Comparison of ENCODE assay signal across 8 mouse cellular contexts in the genomic region with DNA sequence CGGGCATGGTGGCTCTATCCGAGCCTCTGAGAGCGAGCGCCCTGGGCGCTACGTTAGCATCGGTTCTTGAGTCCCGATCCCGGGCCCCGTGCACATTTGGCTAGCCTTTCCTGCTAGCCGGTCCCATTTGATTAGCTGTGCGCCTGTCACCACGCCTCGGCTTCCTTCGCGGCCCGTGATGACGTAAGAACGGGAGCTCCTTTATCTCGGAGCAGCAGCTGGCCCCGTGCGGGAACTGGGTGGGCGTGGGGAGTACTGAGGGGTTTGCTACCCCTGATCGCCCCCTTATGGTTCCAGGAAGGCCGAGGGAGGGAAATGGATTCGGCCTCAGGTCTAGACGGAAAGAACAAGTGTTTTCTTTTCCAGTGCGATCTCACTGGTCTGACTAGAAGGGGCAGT. TPM values are rescaled to one million over a fixed set of nuclear protein-coding genes. Genes with fewer than 3 reads are reported as not detected.
DNase-seq lines count a peak whose midpoint lies in the region; ATAC-seq lines count a peak whose summit lies in the region.

No protein-coding gene starts in this region.

- H3K9me3 ChIP-seq in hindbrain, embryonic 15.5 days = no peaks in the 10 kb centered on the region

- H3K27me3 ChIP-seq in hindbrain, embryonic 15.5 days = no peaks in the 10 kb centered on the region

- H3K4me2 ChIP-seq in hindbrain, embryonic 15.5 days = peak overlapping the region; percentile 66

- peak overlapping the region; percentile 98 for H3K27ac ChIP-seq in hindbrain, embryonic 15.5 days (replicated peaks)

- 0% methylated on average over 28 of the region's 28 CpGs for WGBS in hindbrain, embryonic 15.5 days

- H3K36me3 ChIP-seq in hindbrain, embryonic 15.5 days = peaks cover 16% of the 10 kb centered on the region

- peak; percentile 91 for DNase-seq in WW6 (ENCODE audit: low read depth, low spot score)
- peak; percentile 73 to 80 for DNase-seq in cerebellum, postnatal 36 days
- DNase-seq in frontal cortex, postnatal 36 days (ENCODE audit: low spot score in 2 of 2) = peak; percentile 87 to 88
- DNase-seq in layer of hippocampus, postnatal 36 days = peak; percentile 85
- peak; percentile 87 for DNase-seq in lung, postnatal 25 days (ENCODE audit: low spot score)
- peak; percentile 85 for DNase-seq in retina, embryonic 14.5 days (ENCODE audit: low spot score)
- peak; percentile 83 to 90 for DNase-seq in thymus, postnatal 36 days

- peaks cover 47% of the 10 kb centered on the region for H3K4me1 ChIP-seq in hindbrain, embryonic 15.5 days (replicated peaks)

- peak overlapping the region; percentile 89 for H3K4me3 ChIP-seq in hindbrain, embryonic 15.5 days

- peak; percentile 85 for ATAC-seq in hindbrain, embryonic 15.5 days (ENCODE audit: low FRiP score, low read depth)

- H3K9ac ChIP-seq in hindbrain, embryonic 15.5 days = peak overlapping the region; percentile 76

RNA-seq across cellular contexts. Expression of a gene that starts 0.6 kb away (rescaled TPM):
- 160 and 163 TPM in 2 replicates for polyA plus RNA-seq in hindbrain, embryonic 15.5 days (2015; fragmentation: Nextera tagmentation; extraction: Ambion mirVana)
- total RNA-seq in layer of hippocampus, postnatal 36 days (2021) = 100 to 1,000 TPM; 142 to 155 TPM

RNA-seq across cellular contexts. Expression of a gene that starts 11.9 kb away (rescaled TPM):
- polyA plus RNA-seq in hindbrain, embryonic 15.5 days (2015; fragmentation: Nextera tagmentation; extraction: Ambion mirVana) = not detected in 2 replicates
- not detected for total RNA-seq in layer of hippocampus, postnatal 36 days (2021)

RNA-seq across cellular contexts. Expression of a gene that starts 23.6 kb away (rescaled TPM):
- polyA plus RNA-seq in hindbrain, embryonic 15.5 days (2015; fragmentation: Nextera tagmentation; extraction: Ambion mirVana) = 0.05 and 0.21 TPM in 2 replicates
- total RNA-seq in layer of hippocampus, postnatal 36 days (2021) = 1 to 10 TPM in 1 of 2 experiments, under 1 TPM in 1; 0.55 to 1.0 TPM

RNA-seq across cellular contexts. Expression of a gene that starts 38.6 kb away (rescaled TPM):
- polyA plus RNA-seq in hindbrain, embryonic 15.5 days (2015; fragmentation: Nextera tagmentation; extraction: Ambion mirVana) = not detected in 2 replicates
- total RNA-seq in layer of hippocampus, postnatal 36 days (2021) = not detected

RNA-seq across cellular contexts. Expression of a gene that starts 52.8 kb away (rescaled TPM):
- 41.5 and 42.6 TPM in 2 replicates for polyA plus RNA-seq in hindbrain, embryonic 15.5 days (2015; fragmentation: Nextera tagmentation; extraction: Ambion mirVana)
- 10 to 100 TPM; 60.2 to 61.2 TPM for total RNA-seq in layer of hippocampus, postnatal 36 days (2021)

Comparison
In these comparisons a context has a peak if more than half of its experiments do, and no peak if none do; other contexts are left out.
1. Peak in every context shown above with its lines: DNase-seq, ATAC-seq, H3K4me3 ChIP-seq and H3K27ac ChIP-seq.